Mouse (Mus musculus) c-Kit-positive CD71-negative TER-119-negative erythroid progenitor cells, embryonic 14.5 days (primary cell): ENCODE data around the gene Pikfyve.

Source experiments
- DNase-seq: peaks from one replicate; pipeline ENCODE4 v3.0.0-alpha.2; 2013; ENCODE audit warnings: low read depth

The Pikfyve gene

GRCm38 (mm10) chr1:65186287-65187073 lies at the start of gene Pikfyve, which contains the start of gene Idh1:
Pikfyve (plus strand) TSS chr1:65186683.
Idh1 (minus strand) TSS chr1:65186500.
- peak; percentile 94 for DNase-seq

- DNase-seq, result no peak
These were observed 48.9 kb upstream of the Pikfyve start for GRCm38 (mm10) chr1:65137560-65137959.

GRCm38 (mm10) chr1:65144783-65145182 lies 41.7 kb upstream of the Pikfyve start:
- DNase-seq, result no peak

GRCm38 (mm10) chr1:65146601-65147000 lies 39.9 kb upstream of the Pikfyve start:
- DNase-seq, result no peak

GRCm38 (mm10) chr1:65147326-65147725 lies 39.2 kb upstream of the Pikfyve start:
- no peak for DNase-seq

- no peak for DNase-seq
These were observed 38.5 kb upstream of the Pikfyve start for GRCm38 (mm10) chr1:65147971-65148370.

- DNase-seq, result no peak
These were observed 31.7 kb upstream of the Pikfyve start for GRCm38 (mm10) chr1:65154814-65155213.

GRCm38 (mm10) chr1:65156111-65156510 lies 30.4 kb upstream of the Pikfyve start:
- no peak for DNase-seq

GRCm38 (mm10) chr1:65162210-65162609 lies 24.3 kb upstream of the Pikfyve start:
- no peak for DNase-seq

GRCm38 (mm10) chr1:65167496-65167895 lies 19.0 kb upstream of the Pikfyve start:
- no peak for DNase-seq

- no peak for DNase-seq
These were observed 16.9 kb upstream of the Pikfyve start for GRCm38 (mm10) chr1:65169536-65169935.

GRCm38 (mm10) chr1:65169947-65170346 lies 16.5 kb upstream of the Pikfyve start:
- DNase-seq, result no peak

GRCm38 (mm10) chr1:65171579-65171978 lies 14.9 kb upstream of the Pikfyve start:
- no peak for DNase-seq

GRCm38 (mm10) chr1:65173716-65174115 lies 12.8 kb upstream of the Pikfyve start:
- no peak for DNase-seq

GRCm38 (mm10) chr1:65176171-65176570 lies 10.3 kb upstream of the Pikfyve start:
- no peak for DNase-seq

GRCm38 (mm10) chr1:65176912-65177311 lies 9.6 kb upstream of the Pikfyve start:
- DNase-seq, result no peak

GRCm38 (mm10) chr1:65177452-65177851 lies 9.0 kb upstream of the Pikfyve start:
- no peak for DNase-seq

GRCm38 (mm10) chr1:65178126-65178901 lies 8.2 kb upstream of the Pikfyve start:
- peak; percentile 93 for DNase-seq

GRCm38 (mm10) chr1:65178902-65179432 lies 7.5 kb upstream of the Pikfyve start:
- peak; percentile 79 for DNase-seq

- DNase-seq, result peak; percentile 90
These were observed 6.7 kb upstream of the Pikfyve start for GRCm38 (mm10) chr1:65179634-65180249.

- no peak for DNase-seq
These were observed 5.0 kb upstream of the Pikfyve start for GRCm38 (mm10) chr1:65181459-65181858.

GRCm38 (mm10) chr1:65183994-65184393 lies 2.5 kb upstream of the Pikfyve start:
- DNase-seq, result no peak
